Mouse (Mus musculus) G1E (cell line): Measurements from ENCODE around the gene Dstn.

Experiments used
- CTCF ChIP-seq: IDR thresholded peaks from 2 replicates; pipeline ENCODE4 v1.5.1; 2012; ENCODE audit warnings: low read depth, low read length, inconsistent platforms, mixed read lengths
- POLR2AphosphoS5 ChIP-seq: IDR thresholded peaks from 2 replicates; pipeline ENCODE4 v1.6.1; 2012; ENCODE audit warnings: low read depth, low read length, inconsistent platforms; ENCODE audit not compliant: insufficient replicate concordance

GRCm38 (mm10) chr2:143917622-143918021 lies 2.5 kb downstream of the Dstn start:
- TF ChIP-seq CTCF (no peak), POLR2AphosphoS5 (no peak)
